Mouse (Mus musculus) testis, adult 2 months (tissue): ENCODE measurements around the gene Arid1a.

Experiments used
- CTCF ChIP-seq: fragments of 200-500 bp; IDR thresholded peaks from 2 replicates; pipeline ENCODE4 v1.5.1; 2012; ENCODE audit warnings: low read depth, mild to moderate bottlenecking, inconsistent platforms, low read length, moderate library complexity; ENCODE audit not compliant: control insufficient read depth, insufficient read depth, insufficient replicate concordance
- POLR2A ChIP-seq: fragments of 200-500 bp; IDR thresholded peaks from 2 replicates; pipeline ENCODE4 v1.6.1; 2012; ENCODE audit warnings: low read depth, mild to moderate bottlenecking, inconsistent platforms, low read length, moderate library complexity; ENCODE audit not compliant: control insufficient read depth

DNA sequence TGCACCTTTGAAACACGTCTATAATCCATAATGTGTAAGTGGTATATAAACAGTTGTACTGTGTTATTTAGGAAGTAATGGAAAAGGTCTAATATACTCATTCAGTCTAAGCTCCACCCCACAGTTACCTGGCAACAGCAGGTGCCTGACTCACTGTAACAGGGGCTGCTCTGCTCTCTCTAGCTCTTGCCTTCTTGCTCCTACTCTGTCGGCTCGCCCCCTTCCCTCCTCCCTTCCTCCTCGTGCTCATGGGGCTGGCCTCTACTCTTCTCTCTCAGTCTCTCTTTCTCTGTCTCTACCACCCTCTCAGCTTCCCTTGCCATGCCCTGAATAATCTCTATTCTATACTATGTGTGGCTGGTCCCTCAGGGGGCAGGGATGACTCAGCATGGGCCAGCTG is 99.6 kb downstream of the Arid1a start:
- no peak for TF ChIP-seq POLR2A
- TF ChIP-seq CTCF = no peak
